Mouse (Mus musculus) CH12.LX (cell line): ENCODE measurements around the gene Rnf183. TPM values are rescaled to one million over a fixed set of nuclear protein-coding genes. Genes with fewer than 3 reads are reported as not detected.

Experiments used
- DNase-seq: peaks from one replicate; pipeline ENCODE4 v3.0.0-alpha.2; 2013; ENCODE audit errors: extremely low read depth
- H3K27ac ChIP-seq: 2 replicates; pipeline ENCODE4 v1.5.1; 2012; ENCODE audit warnings: low read depth, mild to moderate bottlenecking, control low read depth, moderate library complexity; ENCODE audit not compliant: insufficient read depth
- H3K27me3 ChIP-seq: replicated peaks from 2 replicates; pipeline ENCODE3; 2012; ENCODE audit warnings: inconsistent platforms
- H3K36me3 ChIP-seq, 2 experiments: replicated peaks in 1 of 2; 2 replicates each; pipeline versions ENCODE3 to v1.6.1; 2012; ENCODE audit warnings: inconsistent platforms in 1 of 2, low read length in 1 of 2, mild to moderate bottlenecking in 1 of 2, mixed read lengths in 1 of 2, moderate library complexity in 1 of 2; ENCODE audit not compliant: control insufficient read depth in 1 of 2, insufficient read depth in 1 of 2
- H3K4me1 ChIP-seq, 2 experiments: 2 replicates each; pipeline ENCODE4 v1.6.1; 2012; ENCODE audit warnings: inconsistent platforms in 1 of 2, moderate library complexity in 1 of 2; ENCODE audit not compliant: insufficient read depth in 2 of 2, control insufficient read depth in 1 of 2
- H3K4me2 ChIP-seq: 2 replicates; pipeline ENCODE4 v1.6.1; 2012; ENCODE audit warnings: low read depth, mild to moderate bottlenecking, control low read depth; ENCODE audit not compliant: poor library complexity, insufficient read depth, severe bottlenecking
- H3K4me3 ChIP-seq, 3 experiments: fragments of 150-350 bp in 1 of 3; sonication (generic) in 1 of 3; replicated peaks in 1 of 3; 2 replicates each; pipeline versions ENCODE3 to v1.5.1; 2011 to 2012; ENCODE audit warnings: low read depth in 2 of 3, low read length in 2 of 3, mild to moderate bottlenecking in 2 of 3, moderate library complexity in 2 of 3, control low read depth in 1 of 3, improper control_type of control experiment in 1 of 3, inconsistent platforms in 1 of 3, mixed read lengths in 1 of 3; ENCODE audit not compliant: poor library complexity in 1 of 3
- H3K79me2 ChIP-seq: replicated peaks from 2 replicates; pipeline ENCODE4 v1.6.1; 2012; ENCODE audit warnings: mild to moderate bottlenecking, moderate library complexity; ENCODE audit not compliant: control insufficient read depth, poor library complexity, insufficient read depth, severe bottlenecking; ENCODE audit errors: extremely low read depth
- H3K9ac ChIP-seq: 2 replicates; pipeline ENCODE4 v1.6.1; 2012; ENCODE audit warnings: low read depth, mild to moderate bottlenecking, control low read depth, moderate library complexity; ENCODE audit not compliant: insufficient read depth
- H3K9me3 ChIP-seq: replicated peaks from 2 replicates; pipeline ENCODE3; 2012; ENCODE audit warnings: low read length, inconsistent platforms, mixed read lengths
- CHD1 ChIP-seq: IDR thresholded peaks from 2 replicates; pipeline ENCODE4 v1.6.1; 2012; ENCODE audit warnings: low read depth, low read length, improper control_type of control experiment, inconsistent platforms
- CHD2 ChIP-seq: IDR thresholded peaks from 2 replicates; pipeline ENCODE4 v1.6.1; 2011; ENCODE audit warnings: low read length, improper control_type of control experiment
- E2F4 ChIP-seq: IDR thresholded peaks from 2 replicates; pipeline ENCODE4 v1.6.1; 2011; ENCODE audit warnings: low read depth, low read length, improper control_type of control experiment; ENCODE audit not compliant: insufficient replicate concordance
- ELF1 ChIP-seq: IDR thresholded peaks from 2 replicates; pipeline ENCODE4 v1.6.1; 2014; ENCODE audit warnings: low read depth, mild to moderate bottlenecking, inconsistent platforms, low read length, improper control_type of control experiment
- EP300 ChIP-seq: IDR thresholded peaks from 2 replicates; pipeline ENCODE4 v1.6.1; 2011; ENCODE audit warnings: low read length, improper control_type of control experiment
- HCFC1 ChIP-seq: IDR thresholded peaks from 2 replicates; pipeline ENCODE4 v1.6.1; 2012; ENCODE audit warnings: low read depth, mild to moderate bottlenecking, inconsistent platforms, low read length, improper control_type of control experiment
- IRF4 ChIP-seq: IDR thresholded peaks from 2 replicates; pipeline ENCODE4 v1.6.1; 2014; ENCODE audit warnings: low read depth, mild to moderate bottlenecking, inconsistent platforms, low read length, improper control_type of control experiment
- JUN ChIP-seq: IDR thresholded peaks from 2 replicates; pipeline ENCODE4 v1.6.1; 2011; ENCODE audit warnings: low read depth, mild to moderate bottlenecking, low read length, improper control_type of control experiment, moderate library complexity; ENCODE audit not compliant: insufficient read depth
- JUND ChIP-seq: conservative IDR thresholded peaks from 2 replicates; pipeline ENCODE4 v1.6.1; 2011; ENCODE audit warnings: low read depth, low read length, improper control_type of control experiment
- KAT2A ChIP-seq: IDR thresholded peaks from 2 replicates; pipeline ENCODE4 v1.6.1; 2012; ENCODE audit warnings: low read length, improper control_type of control experiment, inconsistent platforms; ENCODE audit not compliant: insufficient replicate concordance
- MAFK ChIP-seq: IDR thresholded peaks from 2 replicates; pipeline ENCODE4 v1.6.1; 2011; ENCODE audit warnings: low read length, improper control_type of control experiment; ENCODE audit not compliant: insufficient replicate concordance
- MAZ ChIP-seq: IDR thresholded peaks from 2 replicates; pipeline ENCODE4 v1.6.1; 2012; ENCODE audit warnings: low read depth, mild to moderate bottlenecking, inconsistent platforms, low read length, improper control_type of control experiment, moderate library complexity
- MEF2A ChIP-seq: IDR thresholded peaks from 2 replicates; pipeline ENCODE4 v1.6.1; 2014; ENCODE audit warnings: low read depth, mild to moderate bottlenecking, inconsistent platforms, low read length, improper control_type of control experiment, borderline replicate concordance
- MXI1 ChIP-seq: IDR thresholded peaks from 2 replicates; pipeline ENCODE4 v1.6.1; 2011; ENCODE audit warnings: mild to moderate bottlenecking, low read depth, low read length, improper control_type of control experiment
- MYC ChIP-seq: IDR thresholded peaks from 2 replicates; pipeline ENCODE4 v1.6.1; 2011; ENCODE audit warnings: low read depth, mild to moderate bottlenecking, improper control_type of control experiment, low read length
- NELFE ChIP-seq: IDR thresholded peaks from 2 replicates; pipeline ENCODE4 v1.6.1; 2011; ENCODE audit warnings: low read depth, low read length, improper control_type of control experiment
- PAX5 ChIP-seq: IDR thresholded peaks from 2 replicates; pipeline ENCODE4 v1.6.1; 2012; ENCODE audit warnings: low read length, inconsistent platforms, mixed read lengths
- POLR2A ChIP-seq: IDR thresholded peaks from 2 replicates; pipeline ENCODE4 v1.6.1; 2011; ENCODE audit warnings: low read depth, mild to moderate bottlenecking, improper control_type of control experiment, low read length
- POLR2AphosphoS2 ChIP-seq: IDR thresholded peaks from 2 replicates; pipeline ENCODE4 v1.6.1; 2011; ENCODE audit warnings: low read depth, low read length, improper control_type of control experiment
- RAD21 ChIP-seq: IDR thresholded peaks from 2 replicates; pipeline ENCODE4 v1.6.1; 2011; ENCODE audit warnings: low read depth, mild to moderate bottlenecking, low read length, improper control_type of control experiment, moderate library complexity
- RCOR1 ChIP-seq: conservative IDR thresholded peaks from 2 replicates; pipeline ENCODE4 v1.6.1; 2012; ENCODE audit warnings: low read depth, mild to moderate bottlenecking, inconsistent platforms, low read length, improper control_type of control experiment
- SIN3A ChIP-seq: IDR thresholded peaks from 2 replicates; pipeline ENCODE4 v1.6.1; 2012; ENCODE audit warnings: low read length, improper control_type of control experiment, inconsistent platforms
- SMC3 ChIP-seq: IDR thresholded peaks from 2 replicates; pipeline ENCODE4 v1.6.1; 2011; ENCODE audit warnings: low read depth, low read length, improper control_type of control experiment
- TCF12 ChIP-seq: IDR thresholded peaks from 2 replicates; pipeline ENCODE4 v1.6.1; 2014; ENCODE audit warnings: low read depth, mild to moderate bottlenecking, inconsistent platforms, low read length, improper control_type of control experiment
- UBTF ChIP-seq: IDR thresholded peaks from 2 replicates; pipeline ENCODE4 v1.6.1; 2012; ENCODE audit warnings: low read depth, mild to moderate bottlenecking, inconsistent platforms, low read length, improper control_type of control experiment, moderate library complexity
- USF2 ChIP-seq: conservative IDR thresholded peaks from 2 replicates; pipeline ENCODE4 v1.6.1; 2011; ENCODE audit warnings: low read depth, low read length, improper control_type of control experiment
- ZC3H11A ChIP-seq: IDR thresholded peaks from 2 replicates; pipeline ENCODE4 v1.6.1; 2012; ENCODE audit warnings: low read depth, mild to moderate bottlenecking, inconsistent platforms, low read length, improper control_type of control experiment
- ZKSCAN1 ChIP-seq: IDR thresholded peaks from 2 replicates; pipeline ENCODE4 v1.6.1; 2012; ENCODE audit warnings: low read depth, inconsistent platforms, low read length, improper control_type of control experiment, borderline replicate concordance
- ZNF384 ChIP-seq: IDR thresholded peaks from 2 replicates; pipeline ENCODE4 v1.6.1; 2012; ENCODE audit warnings: low read depth, low read length, improper control_type of control experiment, inconsistent platforms
- dilution Hi-C: fragments of 300-500 bp; cut with MboI; formaldehyde crosslinking; loops from 2 replicates; pipeline ENCODE4 v1.14.3; 2020; ENCODE audit warnings: low sequenced_read_pairs; ENCODE audit not compliant: extremely low pct_unique_long_range_greater_than_20kb, extremely low pct_ligation_motif_present
- in situ Hi-C: fragments of 300-500 bp; cut with MboI; formaldehyde crosslinking; loops from 3 replicates; pipeline ENCODE4 v1.14.3; 2019; ENCODE audit warnings: low sequenced_read_pairs, low pct_ligation_motif_present, low pct_unique_long_range_greater_than_20kb, mixed read lengths
- polyA plus RNA-seq: library from polyadenylated mRNA; unstranded; fragments of >175 nt; gene quantifications from 2 replicates; pipeline ENCODE4 v1.2.1, GENCODE M21; 2012; ENCODE audit warnings: low read depth; ENCODE audit not compliant: insufficient read length
- total RNA-seq, 2 experiments: library from RNA; depleted of rRNA; stranded (reverse); fragments of 300-350 nt in 1 of 2; fragments of >200 nt in 1 of 2; gene quantifications; 2 replicates each; pipeline ENCODE4 v1.2.3; 2012 to 2014

The Rnf183 gene
- total and polyA plus RNA-seq, 3 experiments, result 4.0 to 4.4 (median 4.1) TPM

GRCm38 (mm10) chr4:62431522-62431921 lies 3.5 kb downstream of the Rnf183 start:
- no peak overlapping the region for H3K4me2 ChIP-seq
- H3K27ac ChIP-seq, result no peak overlapping the region
- no peak overlapping the region for H3K4me3 ChIP-seq
- peaks cover 8 to 49% of the 10 kb centered on the region in 2 experiments; a peak in 3 of 4 replicates for H3K4me1 ChIP-seq
- no peak overlapping the region; the same call in 1 of the 2 replicates for H3K9ac ChIP-seq
- dilution Hi-C loops, result no loop called here
- H3K27me3 ChIP-seq, result no peaks in the 10 kb centered on the region
- no peaks in the 10 kb centered on the region for H3K9me3 ChIP-seq
- peak; percentile 39 for DNase-seq
- TF ChIP-seq MXI1 (peak; percentile 33; the same call in 1 of the 2 replicates), JUND (peak; percentile 66), USF2 (no peak), IRF4 (peak; percentile 57), EP300 (peak; percentile 50; the same call in 1 of the 2 replicates), MYC (0 out of 2 replicates have a peak, but pooled peaks have one; percentile 26), JUN (peak; percentile 65), CHD2 (no peak), POLR2AphosphoS2 (no peak), ZNF384 (no peak), MAFK (peak; percentile 98)
- TF ChIP-seq, all 38 proteins: peak for 7
- Histone ChIP-seq H3K79me2 (no peaks in the 10 kb centered on the region), H3K36me3 (peaks cover 7 to 23% of the 10 kb centered on the region in 2 experiments)
- in situ Hi-C loops, result no loop called here

- dilution Hi-C loops (no loop called here), in situ Hi-C loops (no loop called here)
- H3K4me1 ChIP-seq, result peaks cover 8 to 49% of the 10 kb centered on the region in 2 experiments; a peak in 3 of 4 replicates
- no peak overlapping the region for H3K9ac ChIP-seq
- TF ChIP-seq ZC3H11A (no peak), MEF2A (no peak), TCF12 (no peak), CHD1 (no peak), PAX5 (no peak), MXI1 (peak; percentile 48; the same call in 1 of the 2 replicates), KAT2A (no peak), RAD21 (no peak), SIN3A (no peak), ELF1 (no peak), JUN (no peak), MAFK (no peak), RCOR1 (no peak), POLR2AphosphoS2 (no peak), SMC3 (no peak), USF2 (no peak), MAZ (no peak), UBTF (no peak), IRF4 (peak; percentile 66; the same call in 1 of the 2 replicates), ZKSCAN1 (no peak), NELFE (no peak), E2F4 (no peak), EP300 (peak; percentile 34; the same call in 1 of the 2 replicates), POLR2A (no peak), HCFC1 (no peak)
- H3K79me2 ChIP-seq, result no peaks in the 10 kb centered on the region
- peak; percentile 31 for DNase-seq
- H3K36me3 ChIP-seq, result peaks cover 7 to 30% of the 10 kb centered on the region in 2 experiments
- no peaks in the 10 kb centered on the region for H3K27me3 ChIP-seq
- no peaks in the 10 kb centered on the region for H3K9me3 ChIP-seq
- H3K4me3 ChIP-seq, result no peak overlapping the region
- H3K27ac ChIP-seq, result no peak overlapping the region
- H3K4me2 ChIP-seq, result no peak overlapping the region
Measured at GRCm38 (mm10) chr4:62430678-62431077, 4.4 kb downstream of the Rnf183 start.
